Mouse (Mus musculus) CH12.LX (cell line): Measurements from ENCODE around the gene Gm21983.

Experiments used
- CTCF ChIP-seq, 2 experiments: IDR thresholded peaks in 1 of 2; conservative IDR thresholded peaks in 1 of 2; 2 replicates each; pipeline ENCODE4 v1.5.1; 2011 to 2012; ENCODE audit warnings: low read depth in 2 of 2, low read length in 2 of 2, improper control_type of control experiment in 1 of 2, inconsistent platforms in 1 of 2, mild to moderate bottlenecking in 1 of 2, moderate library complexity in 1 of 2
- EP300 ChIP-seq: IDR thresholded peaks from 2 replicates; pipeline ENCODE4 v1.6.1; 2011; ENCODE audit warnings: low read length, improper control_type of control experiment
- NELFE ChIP-seq: IDR thresholded peaks from 2 replicates; pipeline ENCODE4 v1.6.1; 2011; ENCODE audit warnings: low read depth, low read length, improper control_type of control experiment

DNA sequence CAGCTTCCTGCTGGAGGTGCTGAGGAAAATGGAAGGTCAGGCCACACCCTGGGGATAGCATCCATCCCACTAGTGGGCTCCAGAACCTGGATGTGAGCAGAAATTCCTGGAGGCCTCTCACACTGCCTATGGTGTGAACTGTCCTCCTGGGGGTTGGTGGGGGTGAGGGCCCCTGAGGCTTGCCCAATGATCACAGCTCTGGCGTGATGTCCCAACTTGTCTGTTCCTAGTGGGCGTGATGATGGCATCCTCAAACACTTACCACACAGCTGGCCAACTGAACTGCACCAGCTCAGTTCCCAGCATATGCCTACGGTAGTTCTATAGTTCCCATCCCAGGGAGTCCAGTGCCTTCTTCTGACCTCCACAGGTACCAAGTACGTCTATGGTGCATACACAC is 55.9 kb downstream of the Gm21983 start:
- TF ChIP-seq CTCF (conservative IDR thresholded peaks at IDR 0.05 in 1 of 2, IDR thresholded peaks at IDR 0.05 in 1 of 2; ENCODE audit: low read depth in 2 of 2, low read length in 2 of 2) (no peak), EP300 (no peak), NELFE (no peak)
